Mouse (Mus musculus) ovary, postnatal 10 days (tissue): ENCODE measurements around the gene Fosl1.
"Not testable (repeated sequence)": the region's sequence is repeated elsewhere in the genome, so short reads cannot be mapped to it uniquely, and the experiment has no call there.

Source experiments
- DNase-seq: peaks from one replicate; pipeline ENCODE4 v3.0.0; 2022; ENCODE audit warnings: low spot score

The Fosl1 gene

DNA sequence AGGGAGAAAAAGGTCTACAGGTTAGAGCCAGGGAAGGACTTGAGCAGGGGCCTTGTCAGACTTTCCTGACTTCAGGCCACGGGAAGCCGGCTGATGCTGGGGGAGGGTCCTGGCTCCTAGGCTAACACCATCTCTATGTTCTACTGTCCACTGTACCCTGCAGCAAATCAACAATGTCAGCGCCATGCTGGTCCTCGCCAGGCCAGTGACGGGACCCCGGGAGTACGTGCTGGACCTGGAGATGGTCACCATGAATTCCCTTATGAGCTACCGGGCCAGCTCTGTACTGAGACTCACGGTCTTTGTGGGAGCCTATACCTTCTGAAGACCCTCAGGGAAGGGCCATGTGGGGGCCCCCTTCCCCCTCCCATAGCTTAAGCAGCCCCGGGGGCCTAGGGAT, 34.1 kb downstream of the Fosl1 start:
- DNase-seq: no peak

DNA sequence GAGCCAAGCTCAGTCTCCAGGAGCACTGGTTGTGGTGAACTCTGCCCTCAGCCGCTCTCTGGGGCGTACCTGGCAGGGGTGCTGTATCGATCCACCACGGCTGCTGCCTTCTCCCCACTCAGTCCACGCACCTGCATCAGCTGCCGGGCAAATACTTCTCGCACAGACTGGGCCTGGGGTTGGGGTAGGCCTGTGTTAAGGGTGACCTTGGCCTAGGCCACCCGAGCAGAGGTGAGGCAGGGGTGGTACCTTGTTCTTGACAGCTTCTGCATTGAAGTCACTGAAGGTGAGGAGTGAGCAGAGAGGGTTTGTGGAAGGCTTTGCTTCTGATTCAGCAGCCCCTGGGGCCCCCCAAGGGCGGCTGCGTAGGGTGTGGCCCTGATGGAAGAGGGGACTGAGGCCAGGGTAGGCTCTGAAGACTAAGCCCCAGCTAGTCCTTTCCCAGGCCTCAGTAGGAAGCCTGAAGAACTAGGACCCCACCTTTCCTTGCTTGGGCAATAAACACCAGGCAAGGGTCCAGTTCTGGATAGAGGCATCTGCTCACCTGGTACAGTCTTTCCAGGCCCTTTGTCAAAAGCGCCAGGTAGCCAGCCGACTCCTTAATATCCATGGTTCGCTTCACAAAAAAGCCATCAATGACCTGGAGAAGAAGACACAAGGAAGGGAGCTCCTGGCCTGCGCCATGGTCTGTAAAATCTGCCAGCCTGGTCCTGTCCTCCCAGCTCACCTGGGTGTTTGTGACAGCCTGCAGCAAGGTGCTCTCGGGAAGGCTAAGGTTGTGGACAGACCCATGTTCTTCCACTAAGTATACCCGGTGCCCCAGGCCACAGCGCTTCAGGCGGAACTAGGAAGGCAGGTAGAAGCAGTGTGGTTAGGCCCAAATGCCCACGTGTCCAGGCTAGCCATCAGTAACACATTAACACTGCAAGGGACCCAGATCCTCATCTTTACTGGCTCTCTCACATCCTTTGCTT, 36.3 kb downstream of the Fosl1 start:
- DNase-seq: no peak

DNA sequence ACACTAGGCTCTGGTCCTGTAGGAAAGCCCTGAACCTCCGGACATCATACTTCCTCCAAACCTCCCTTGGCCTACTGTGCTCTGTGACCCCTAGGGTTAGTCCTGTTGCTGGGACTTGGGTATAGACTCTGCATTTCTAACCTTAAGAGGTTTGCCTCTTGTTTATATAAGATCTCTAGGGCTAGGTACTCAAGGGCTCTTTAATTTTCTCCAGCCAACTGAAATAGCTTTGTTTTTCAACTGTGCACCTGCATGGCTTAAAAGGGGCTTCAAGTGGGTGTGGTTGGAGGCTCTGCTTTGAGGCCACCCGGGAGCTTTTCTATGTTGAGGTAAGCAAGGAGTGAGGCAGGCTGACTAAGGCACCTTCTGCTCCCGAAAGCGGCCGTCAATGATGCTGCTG, 37.1 kb downstream of the Fosl1 start:
- no peak for DNase-seq

DNA sequence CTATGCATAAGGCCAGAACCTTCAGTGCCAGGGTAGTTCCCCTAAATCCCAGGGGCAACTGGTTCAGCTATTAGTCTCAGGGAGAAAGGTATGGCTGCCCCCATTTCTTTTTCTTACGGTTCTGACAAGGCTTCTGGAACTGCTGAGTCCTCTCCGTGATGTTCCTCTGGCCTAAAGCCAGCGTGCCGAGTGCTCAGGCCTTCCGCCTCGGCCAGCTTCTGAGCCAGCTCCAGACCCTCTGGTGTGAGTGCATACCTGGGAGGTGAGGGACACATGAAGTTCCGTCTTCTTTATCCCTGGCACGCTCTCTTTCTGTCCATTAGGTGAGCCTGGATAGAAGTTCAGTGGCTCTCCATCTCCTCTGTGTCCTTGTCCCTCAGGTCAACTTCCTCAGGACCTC, 38.0 kb downstream of the Fosl1 start:
- no peak for DNase-seq

DNA sequence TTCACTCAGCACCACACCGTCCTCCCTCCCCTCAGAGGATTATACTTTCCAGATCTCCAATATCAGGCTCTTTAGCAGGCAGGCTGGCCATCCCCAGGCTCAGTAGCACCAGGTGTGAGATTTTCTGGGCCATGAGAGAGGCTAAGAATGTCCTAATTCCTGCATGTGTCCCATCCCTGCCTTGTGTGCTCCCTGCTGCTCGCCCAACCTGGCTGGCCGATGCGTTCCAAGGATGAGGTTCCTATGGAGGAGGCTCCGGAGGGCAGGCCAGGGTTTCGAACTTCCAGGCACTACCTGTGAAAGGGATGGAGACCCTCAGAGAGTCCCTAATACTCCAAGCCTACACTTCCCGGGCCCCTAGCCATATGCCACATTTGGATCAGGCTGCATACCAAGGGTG, 38.5 kb downstream of the Fosl1 start:
- no peak for DNase-seq

DNA sequence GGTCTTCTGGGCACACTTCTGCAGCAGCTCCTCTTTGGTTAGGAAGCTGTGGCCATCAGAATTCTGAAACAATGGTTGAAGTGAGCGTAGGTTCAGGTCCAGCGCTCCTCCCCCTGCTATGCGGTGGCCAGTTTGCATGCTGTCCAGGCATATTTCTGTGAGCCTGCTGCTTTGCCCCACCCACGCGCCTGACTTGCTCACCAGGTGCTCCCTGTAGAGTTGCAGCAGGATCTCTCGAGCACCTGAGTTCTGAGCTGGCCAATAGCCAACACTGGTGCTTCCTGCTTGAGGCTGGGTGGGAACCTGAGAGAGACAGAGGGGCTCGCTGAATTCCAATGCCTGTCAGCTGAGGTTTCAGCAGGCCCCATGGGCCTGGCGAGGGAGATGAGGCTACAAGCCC, 38.9 kb downstream of the Fosl1 start:
- no peak for DNase-seq

DNA sequence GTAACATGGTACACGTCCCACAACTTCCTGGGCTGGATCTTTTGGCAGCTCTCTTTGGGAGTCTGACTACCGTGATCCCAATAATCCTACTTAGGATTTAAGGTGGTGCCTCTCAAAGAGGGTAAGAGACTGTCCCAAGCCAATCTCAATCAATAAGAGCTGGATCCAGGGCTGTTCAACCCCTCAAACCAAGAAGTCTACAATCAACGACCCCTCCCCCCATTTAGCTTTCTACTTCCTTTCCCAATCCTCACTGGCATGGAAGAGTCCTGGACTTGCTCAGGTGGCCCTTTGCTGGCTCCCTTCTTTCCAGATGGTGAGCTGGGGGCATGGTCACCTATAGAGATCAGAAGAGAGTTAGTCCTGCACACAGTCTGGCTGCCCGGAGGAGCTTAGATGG, 39.4 kb downstream of the Fosl1 start:
- no peak for DNase-seq

DNA sequence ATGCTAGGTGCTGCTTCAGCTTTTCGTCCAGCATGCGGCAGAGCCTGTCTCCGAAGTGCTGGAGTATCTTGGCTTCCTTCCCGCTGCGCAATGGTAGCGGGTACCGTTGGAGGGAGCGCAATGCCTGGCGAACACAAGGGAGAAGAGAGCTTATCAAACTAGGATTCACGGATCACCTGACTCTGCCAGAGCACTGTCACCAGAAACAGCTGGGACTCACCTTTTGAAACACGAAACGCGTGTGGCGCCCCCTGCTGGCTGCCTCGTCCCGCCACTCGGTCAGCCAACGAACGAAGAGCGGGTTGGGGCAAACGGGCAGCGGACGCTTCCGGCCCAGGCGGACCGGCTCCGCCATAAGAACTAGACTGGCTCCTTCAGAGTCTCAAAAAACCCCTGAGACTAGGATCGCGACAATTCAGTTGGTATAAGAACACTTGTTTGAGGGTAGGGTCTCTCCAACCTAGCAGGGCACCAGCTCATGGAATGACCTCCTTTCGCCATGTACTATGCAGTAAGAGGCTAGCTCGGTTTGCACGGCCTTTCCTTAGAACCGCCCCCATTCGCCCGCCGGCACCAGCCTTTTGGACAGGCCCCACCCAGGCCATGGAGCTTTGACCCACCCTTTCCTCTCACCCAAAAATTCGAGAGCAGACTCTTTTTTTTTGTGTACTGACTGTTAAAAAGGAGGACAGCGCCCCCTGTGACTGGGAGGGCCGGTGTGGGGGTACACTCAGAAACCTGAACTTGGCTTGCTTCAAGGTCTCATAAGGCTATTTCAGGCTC, 40.6 kb downstream of the Fosl1 start, which contains the start of gene Mus81:
Gene Mus81 (minus strand): TSS at position 635 of the 783 bp plus-strand sequence.
- DNase-seq: peak; percentile 90

DNA sequence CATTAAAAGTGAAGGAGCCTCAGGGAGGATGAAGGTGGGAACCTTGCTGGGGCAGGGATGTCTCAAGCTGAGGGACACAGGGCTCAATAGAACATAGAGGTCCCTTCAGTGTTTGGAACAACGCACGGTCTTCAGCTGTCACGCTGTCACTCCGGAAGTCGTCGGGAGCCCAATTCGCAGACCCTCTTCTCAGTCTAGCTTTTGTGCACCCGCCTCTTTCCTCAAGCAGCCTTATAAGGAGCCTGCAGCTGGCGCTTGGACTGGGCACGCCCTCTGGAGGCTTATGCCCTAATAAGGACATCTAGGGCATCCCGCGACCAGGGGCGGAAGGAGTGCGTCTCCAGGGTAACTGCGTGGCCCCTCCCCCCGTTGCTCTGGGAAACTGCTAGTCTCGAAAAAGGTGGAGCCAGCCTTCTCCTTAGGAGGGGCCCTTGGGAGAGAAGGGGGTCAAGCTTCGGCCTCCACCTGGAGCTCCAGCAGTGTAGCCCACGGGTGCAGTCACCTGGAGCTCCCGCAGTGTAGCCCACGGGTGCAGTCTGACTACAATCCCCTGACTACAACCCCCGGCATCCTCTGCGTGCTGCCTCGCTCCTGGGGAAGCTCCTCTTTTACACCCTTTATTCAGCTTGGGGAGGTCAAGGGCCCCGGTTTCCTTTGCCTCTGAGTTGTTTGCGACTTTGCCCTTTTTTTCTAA, 41.7 kb downstream of the Fosl1 start:
- DNase-seq: peak; percentile 96

DNA sequence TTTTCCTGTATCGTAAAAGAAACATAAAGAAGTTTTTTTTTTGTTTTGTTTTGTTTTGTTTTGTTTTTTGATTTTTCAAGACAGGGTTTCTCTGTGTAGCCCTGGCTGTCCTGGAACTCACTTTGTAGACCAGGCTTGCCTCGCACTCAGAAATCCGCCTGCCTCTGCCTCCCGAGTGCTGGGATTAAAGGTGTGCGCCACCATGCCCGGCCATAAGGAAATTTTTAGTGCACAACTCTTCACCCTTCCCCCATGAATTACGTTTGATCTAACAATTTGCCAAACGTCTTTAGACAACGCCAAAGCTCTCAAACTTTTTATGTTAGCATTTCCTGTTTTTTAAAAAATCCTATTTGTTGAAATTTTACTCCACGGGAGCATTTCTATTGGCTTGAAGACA, 42.4 kb downstream of the Fosl1 start:
- DNase-seq: not testable (repeated sequence)

DNA sequence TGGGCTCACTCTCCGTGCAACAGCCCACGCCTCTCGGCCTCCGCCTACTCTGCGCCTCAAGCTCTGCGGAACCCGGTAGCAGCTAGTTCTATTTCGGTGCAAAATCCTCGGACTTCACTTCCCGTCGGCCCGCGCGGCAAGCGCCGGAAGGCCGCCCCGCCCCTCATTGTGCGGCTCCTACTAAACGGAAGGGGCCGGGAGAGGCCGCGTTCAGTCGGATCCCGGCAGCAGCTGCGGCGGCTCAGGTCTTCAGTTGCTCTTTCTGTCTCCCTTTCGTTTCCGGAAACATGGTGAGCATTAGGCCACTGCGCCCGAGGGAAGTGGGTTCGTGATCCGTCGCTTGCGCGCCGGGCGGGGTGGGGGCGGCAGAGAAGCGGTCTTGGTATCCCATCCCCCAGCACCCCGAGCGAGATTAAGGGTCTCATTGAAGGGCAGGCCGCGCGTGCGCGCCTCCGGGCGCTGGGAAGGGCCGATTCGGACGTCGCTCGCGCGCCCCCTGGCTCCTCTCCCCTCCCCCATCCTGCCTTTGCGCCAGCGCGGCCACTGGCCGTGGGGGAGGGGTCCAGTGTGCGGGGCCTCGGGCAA, 43.1 kb downstream of the Fosl1 start, which contains the start of gene Cfl1:
Gene Cfl1 (plus strand): TSS at position 143 of the 585 bp plus-strand sequence.
- DNase-seq: peak; percentile 86

DNA sequence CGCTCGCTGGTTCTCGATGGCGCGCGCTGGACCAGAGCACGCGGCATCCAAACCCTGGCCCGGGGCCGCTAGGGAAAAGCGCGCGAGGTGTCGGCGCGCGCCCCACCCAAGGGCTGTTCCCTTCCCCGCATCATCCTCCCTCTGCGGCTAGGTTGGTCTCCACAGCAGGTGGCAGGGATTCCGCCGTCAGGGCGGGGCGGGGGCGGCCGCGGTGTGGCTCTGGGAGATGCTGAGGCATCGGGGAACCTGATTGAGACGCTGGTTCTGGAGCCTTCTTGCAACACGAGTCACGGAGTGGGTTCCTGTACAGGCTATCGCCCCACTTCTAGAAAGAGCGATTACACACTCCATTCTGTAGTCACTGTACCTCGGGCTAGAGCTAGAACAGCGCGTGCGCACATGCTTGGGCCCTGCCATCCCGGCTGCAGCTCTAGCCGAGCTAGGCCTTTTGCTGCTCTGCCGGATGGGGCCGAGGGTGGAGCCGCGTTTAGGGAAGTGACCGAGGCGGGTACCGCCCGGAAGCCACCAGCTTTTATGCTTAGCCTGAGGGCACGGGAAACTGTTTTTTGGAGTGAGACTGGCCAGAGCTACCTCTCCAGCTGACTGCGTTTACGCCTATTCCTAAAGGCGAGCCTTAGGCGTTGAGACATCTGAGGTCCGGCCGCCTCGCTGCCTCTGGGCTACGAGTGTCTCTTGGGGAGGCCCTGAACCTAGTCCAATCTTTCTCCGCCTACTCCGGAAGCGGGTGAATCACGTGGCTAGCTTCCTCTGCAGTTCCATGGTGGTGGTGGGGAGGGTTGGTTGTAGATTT, 43.8 kb downstream of the Fosl1 start:
- peak; percentile 75 for DNase-seq

DNA sequence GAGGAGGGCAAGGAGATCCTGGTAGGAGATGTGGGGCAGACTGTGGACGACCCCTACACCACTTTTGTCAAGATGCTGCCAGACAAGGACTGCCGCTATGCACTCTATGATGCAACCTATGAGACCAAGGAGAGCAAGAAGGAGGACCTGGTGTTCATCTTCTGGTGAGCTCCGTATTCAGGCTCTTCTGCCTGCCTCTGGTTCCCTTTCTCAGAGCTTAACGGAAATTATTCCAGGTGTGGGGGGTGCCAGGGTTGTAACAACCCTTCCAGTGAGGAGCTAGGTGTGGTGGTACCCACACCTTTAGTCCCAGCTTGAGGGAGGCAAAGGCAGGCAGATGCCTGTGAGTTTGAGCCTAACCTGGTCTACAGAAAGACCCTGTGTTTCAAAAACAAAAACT, 45.3 kb downstream of the Fosl1 start:
- DNase-seq: no peak

DNA sequence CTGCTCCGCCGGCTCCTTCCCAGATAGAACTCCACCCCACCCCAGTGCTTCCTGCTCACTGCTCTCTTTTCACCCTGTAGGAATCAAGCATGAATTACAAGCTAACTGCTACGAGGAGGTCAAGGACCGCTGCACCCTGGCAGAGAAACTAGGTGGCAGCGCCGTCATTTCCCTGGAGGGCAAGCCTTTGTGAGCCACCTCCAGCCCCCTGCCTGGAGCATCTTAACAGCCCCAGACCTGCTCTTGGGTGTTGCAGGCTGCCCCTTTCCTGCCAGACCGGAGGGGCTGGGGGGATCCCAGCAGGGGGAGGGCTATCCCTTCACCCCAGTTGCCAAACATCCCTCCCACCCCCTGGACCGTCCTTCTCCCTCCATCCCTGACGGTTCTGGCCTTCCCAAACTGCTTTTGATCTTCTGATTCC, 46.0 kb downstream of the Fosl1 start:
- DNase-seq: not testable (repeated sequence)

DNA sequence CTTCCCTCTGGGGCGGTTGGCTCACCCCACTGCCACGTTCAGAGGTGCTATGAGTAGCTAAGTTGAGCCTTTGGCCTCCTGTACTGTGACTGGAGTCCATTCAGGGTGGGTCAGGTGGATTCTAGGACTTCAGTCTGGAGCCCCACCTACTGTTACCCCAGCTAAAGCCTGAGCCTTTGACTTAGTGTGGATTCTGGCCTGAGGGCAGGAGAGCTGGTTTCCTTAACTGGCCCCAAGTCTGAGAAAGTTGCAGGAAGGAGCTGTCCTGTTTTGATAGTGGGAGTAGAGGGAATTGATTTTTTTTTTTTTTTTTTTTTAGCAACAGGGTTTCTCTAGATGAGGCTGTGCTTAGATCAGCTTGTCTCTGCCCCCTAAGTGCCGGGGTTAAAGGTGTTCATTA, 47.0 kb downstream of the Fosl1 start:
- no peak for DNase-seq

DNA sequence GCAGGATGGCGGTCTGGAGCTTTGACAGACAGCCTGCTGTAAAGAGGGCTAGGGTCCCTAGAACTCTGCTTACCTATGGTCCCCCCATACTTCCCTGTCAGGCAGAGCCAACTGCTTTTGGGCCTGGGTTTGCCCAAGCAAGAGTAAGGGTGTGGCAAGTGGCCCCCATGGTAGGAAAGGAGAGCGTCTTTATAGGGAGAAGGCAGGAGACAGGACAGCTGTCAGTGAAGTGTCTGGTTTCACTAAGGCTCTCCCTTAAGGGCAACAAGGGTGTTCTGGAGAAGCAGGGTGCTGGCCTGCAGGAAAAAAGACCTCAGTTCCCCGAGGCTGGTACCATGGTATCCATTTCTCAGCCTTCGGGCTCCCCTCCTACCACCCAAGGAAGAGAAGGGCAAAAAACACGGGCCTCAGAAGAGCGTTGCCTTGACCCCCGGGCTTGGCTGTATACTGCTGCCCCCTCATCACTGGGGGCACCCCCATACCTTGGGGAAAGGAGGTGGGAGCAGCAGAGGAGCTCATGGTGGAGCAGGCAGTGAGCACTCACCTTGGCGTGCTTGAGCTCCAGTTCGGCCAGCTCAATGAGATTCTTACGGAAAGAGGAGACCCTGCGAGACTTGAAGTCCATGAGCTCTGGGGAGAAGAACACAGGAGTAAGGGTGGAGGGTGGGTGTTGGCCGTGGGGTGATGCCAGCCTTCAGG, 48.2 kb downstream of the Fosl1 start:
- DNase-seq: no peak

DNA sequence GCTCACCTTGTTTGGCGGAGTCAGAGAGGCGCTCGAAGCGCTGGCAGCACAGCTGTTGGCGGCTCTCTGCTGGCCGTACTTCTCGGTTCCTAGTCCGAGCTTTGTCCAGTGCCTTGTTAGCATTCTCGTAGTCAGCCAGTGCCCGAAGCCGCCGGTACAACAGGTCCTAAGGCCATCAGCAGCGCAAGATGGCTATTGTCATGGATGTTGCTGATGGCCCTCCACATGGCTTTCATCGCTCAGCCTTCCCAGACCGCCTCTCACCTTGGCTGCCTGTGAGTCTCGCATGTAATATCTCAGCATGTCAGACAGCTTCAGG, 48.7 kb downstream of the Fosl1 start:
- DNase-seq: no peak

DNA sequence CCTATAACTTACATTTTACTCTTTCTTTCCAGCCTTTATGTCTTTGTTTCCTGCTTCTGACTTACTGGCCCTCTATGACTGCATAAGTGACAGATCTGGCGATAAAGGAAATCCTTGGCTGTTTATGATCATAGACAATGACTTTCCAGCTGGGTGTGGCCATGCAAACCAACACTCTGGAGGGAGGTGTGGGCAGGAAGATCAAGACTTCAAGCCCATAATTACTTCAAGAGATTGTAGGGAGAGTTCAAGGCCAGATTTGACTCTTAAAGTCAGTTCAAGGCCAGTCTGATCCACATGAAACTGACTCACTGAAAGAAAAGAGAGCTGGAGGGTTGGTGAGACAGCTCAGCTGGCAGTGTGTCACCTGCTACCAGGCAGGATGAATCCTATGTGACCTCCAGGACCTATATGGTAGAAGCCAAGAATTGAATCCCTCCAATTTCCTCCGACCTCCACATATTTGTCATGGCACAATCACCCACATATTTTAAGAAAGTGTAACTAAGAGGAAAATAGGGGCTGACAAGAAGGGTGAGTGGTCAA, 53.1 kb downstream of the Fosl1 start:
- no peak for DNase-seq

DNA sequence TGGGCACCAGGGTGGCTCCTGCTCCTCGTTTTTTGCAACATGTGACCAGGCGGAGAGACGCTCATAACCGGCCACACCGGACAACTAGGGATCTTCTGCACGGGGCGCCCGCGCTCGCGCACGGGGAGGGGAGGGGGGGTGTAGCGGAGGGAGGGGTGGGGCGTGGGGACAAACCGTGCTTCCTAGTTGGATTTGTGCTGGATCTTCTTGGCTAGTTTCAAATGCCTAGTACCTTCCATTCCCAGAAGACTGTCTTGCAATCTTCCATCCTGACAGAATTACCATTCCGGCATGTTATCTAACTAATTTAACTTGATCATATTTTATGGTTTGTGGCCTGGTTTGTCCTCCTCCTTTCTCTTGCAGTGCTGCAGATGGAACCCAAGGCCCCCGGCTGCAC, 56.3 kb downstream of the Fosl1 start, which contains the start of gene 1700020D05Rik:
Gene 1700020D05Rik (minus strand): TSS at position 101 of the 400 bp plus-strand sequence.
- no peak for DNase-seq
